Mouse (Mus musculus): ENCODE measurements around the gene Cpsf7. TPM values are rescaled to one million over a fixed set of nuclear protein-coding genes. Genes with fewer than 3 reads are reported as not detected.
"Not testable (repeated sequence)": the region's sequence is repeated elsewhere in the genome, so short reads cannot be mapped to it uniquely, and the experiment has no call there.

Cpsf7 gene
- polyA plus RNA-seq, 1 experiment: 41.1 TPM

GRCm38 (mm10) chr19:10557001-10557400 is 31.9 kb downstream of the Cpsf7 start:
- TF ChIP-seq POLR2A (IDR thresholded peaks at IDR 0.05; ENCODE audit: borderline replicate concordance, extremely low read depth, low read depth, low read length): no peak
- no peak for TF ChIP-seq CTCF (IDR thresholded peaks at IDR 0.05; ENCODE audit: insufficient read depth, low read length)

DNA sequence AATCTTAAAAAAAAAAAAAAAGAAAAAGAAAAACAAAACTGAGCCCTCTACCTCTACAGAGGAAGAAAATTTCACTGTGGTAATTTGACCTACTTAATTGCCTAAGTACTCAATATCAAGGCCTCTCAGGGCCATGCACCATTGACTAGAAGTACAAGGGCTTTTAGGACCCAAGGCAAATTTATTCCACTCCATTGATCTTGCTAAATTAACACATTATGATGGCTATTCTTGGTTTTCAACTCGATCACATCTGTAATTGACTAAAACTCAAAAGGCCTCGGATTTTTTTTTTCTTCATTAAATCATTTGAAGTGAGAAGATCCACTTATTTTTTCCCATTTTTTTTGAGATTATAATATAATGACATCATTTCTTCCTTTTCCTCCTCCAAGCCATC is 32.4 kb downstream of the Cpsf7 start:
- Histone ChIP-seq H3K4me1 (ENCODE audit: control insufficient read depth, insufficient read depth, low read length) (peaks cover 4% of the 10 kb centered on the region), H3K4me3 (replicated peaks; ENCODE audit: extremely low read depth, low read depth, low read length) (no peak overlapping the region)
- no peak for TF ChIP-seq POLR2A (IDR thresholded peaks at IDR 0.05; ENCODE audit: borderline replicate concordance, extremely low read depth, low read depth, low read length)
- TF ChIP-seq CTCF (IDR thresholded peaks at IDR 0.05; ENCODE audit: insufficient read depth, low read length): no peak
- DNase-seq: no peak
- WGBS: 81% methylated on average over 2 of the region's 2 CpGs

More at GRCm38 (mm10) chr19:10557001-10557400, 31.9 kb downstream of the Cpsf7 start:
- Histone ChIP-seq H3K4me3 (replicated peaks; ENCODE audit: extremely low read depth, low read depth, low read length) (no peak overlapping the region), H3K4me1 (ENCODE audit: control insufficient read depth, insufficient read depth, low read length) (peaks cover 4% of the 10 kb centered on the region)
- no peak for DNase-seq
- WGBS: 62% methylated on average over 2 of the region's 2 CpGs

DNA sequence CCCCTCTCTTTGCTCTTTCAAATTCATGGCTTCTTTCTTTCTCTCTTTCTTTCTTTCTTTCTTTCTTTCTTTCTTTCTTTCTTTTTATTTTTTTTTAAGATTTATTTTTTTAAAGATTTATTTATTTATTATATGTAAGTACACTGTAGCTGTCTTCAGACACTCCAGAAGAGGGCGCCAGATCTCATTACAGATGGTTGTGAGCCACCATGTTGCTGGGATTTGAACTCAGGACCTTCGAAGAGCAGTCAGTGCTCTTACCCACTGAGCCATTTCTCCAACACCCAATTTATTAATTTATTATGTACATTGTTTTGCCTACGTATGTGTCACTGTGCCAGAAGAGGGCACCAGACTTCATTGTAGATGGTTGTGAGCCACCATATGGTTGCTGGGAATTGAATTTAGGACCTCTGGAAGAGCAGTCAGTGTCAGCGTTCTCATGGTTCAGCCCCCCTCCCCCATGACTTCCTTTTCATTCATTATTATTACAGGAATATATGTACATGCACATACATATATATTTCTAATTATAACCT is 32.8 kb downstream of the Cpsf7 start:
- H3K4me3 ChIP-seq (replicated peaks; ENCODE audit: extremely low read depth, low read depth, low read length): not testable (repeated sequence)
- 66% methylated on average over 4 of the region's 4 CpGs for WGBS

DNA sequence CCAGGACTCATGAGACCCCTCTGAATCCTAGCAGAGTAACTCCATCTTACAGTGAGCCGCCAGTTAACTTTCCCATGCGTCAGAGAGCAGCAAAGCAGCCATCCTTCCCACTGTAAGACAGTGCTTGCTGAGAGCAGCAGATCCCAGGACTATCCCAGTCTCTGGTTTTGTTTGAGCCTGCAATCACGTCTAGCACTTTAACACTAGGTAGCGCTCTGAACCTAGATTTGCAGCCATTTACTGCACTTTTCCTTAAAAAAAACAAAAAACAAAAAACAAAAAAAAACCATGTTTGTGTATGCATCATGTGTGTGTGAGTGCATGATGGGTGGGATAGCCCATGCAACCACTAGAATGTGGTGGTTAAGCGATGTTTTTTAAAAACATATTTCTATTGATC is 35.0 kb downstream of the Cpsf7 start:
- TF ChIP-seq POLR2A (IDR thresholded peaks at IDR 0.05; ENCODE audit: borderline replicate concordance, extremely low read depth, low read depth, low read length) (no peak), CTCF (IDR thresholded peaks at IDR 0.05; ENCODE audit: insufficient read depth, low read length) (no peak)
- Histone ChIP-seq H3K4me3 (replicated peaks; ENCODE audit: extremely low read depth, low read depth, low read length) (no peak overlapping the region), H3K4me1 (ENCODE audit: control insufficient read depth, insufficient read depth, low read length) (peaks cover 4% of the 10 kb centered on the region)
- WGBS: 50% methylated on average over 5 of the region's 5 CpGs
- no peak for DNase-seq

More for the DNA sequence above, 32.8 kb downstream of the Cpsf7 start:
- H3K4me1 ChIP-seq (ENCODE audit: control insufficient read depth, insufficient read depth, low read length); DNase-seq: not testable (repeated sequence)

DNA sequence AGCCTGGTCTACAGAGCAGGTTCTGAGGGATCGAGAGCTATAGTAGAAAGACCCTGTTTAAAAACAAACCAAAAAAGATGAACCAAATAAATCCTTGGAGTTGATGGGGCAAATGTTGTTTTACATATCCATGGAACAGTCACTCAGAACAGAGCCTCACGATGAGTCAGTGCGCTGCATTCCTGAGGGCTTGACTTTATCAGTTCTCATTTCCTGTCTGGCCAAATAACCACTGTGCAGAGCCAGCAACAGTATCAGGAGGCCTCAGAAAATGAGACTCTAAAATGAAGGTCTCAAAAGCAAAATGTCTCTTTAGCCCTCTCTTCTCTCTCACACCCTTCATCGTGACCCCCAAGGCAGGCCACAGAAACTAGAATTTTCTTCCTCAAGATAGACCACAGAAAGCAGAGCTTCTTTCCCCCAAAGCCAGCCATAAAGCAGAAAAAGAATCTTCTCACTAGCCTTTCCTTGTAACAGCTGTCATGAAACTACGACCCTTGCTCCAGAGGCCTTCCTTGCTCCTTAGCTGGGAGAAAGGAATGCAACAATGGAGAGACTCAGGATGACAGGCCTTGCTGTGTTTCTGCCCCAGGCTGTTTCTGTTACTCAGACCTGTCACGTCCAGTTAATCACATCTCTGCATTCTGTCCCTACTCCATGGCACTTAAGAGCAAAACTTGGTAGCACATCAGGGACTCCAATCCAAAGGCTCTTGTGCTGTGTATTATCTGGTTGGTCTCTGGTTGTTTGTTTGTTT is 36.7 kb downstream of the Cpsf7 start:
- H3K4me1 ChIP-seq (ENCODE audit: control insufficient read depth, insufficient read depth, low read length): no peaks in the 10 kb centered on the region; the same call in 1 of the 2 replicates
- no peak for DNase-seq
- no peak overlapping the region for H3K4me3 ChIP-seq (replicated peaks; ENCODE audit: extremely low read depth, low read depth, low read length)
- TF ChIP-seq CTCF (IDR thresholded peaks at IDR 0.05; ENCODE audit: insufficient read depth, low read length): no peak
- no peak for TF ChIP-seq POLR2A (IDR thresholded peaks at IDR 0.05; ENCODE audit: borderline replicate concordance, extremely low read depth, low read depth, low read length)
- WGBS: 37% methylated on average over 6 of the region's 6 CpGs

DNA sequence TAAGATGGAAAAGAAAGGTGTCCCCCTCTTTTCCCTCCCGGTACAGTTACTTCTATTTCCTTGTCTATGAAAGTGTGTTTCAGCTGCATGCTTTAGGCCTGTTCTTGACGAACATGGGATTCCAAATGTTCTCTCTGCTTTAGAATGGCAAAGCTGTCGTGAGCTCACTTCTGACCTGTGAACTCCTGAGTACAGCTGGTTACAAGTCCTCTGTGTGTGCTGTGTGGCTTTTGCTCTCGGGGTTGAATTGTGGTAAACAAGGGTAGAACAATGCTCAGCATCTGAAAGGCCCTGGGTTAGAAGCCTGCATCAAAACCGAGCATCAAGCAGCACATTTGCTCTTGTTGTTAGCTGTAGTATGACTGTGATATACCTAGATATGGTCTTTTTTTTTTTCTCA is 37.3 kb downstream of the Cpsf7 start:
- no peak overlapping the region for H3K4me3 ChIP-seq (replicated peaks; ENCODE audit: extremely low read depth, low read depth, low read length)
- WGBS: 65% methylated on average over 5 of the region's 5 CpGs
- TF ChIP-seq CTCF (IDR thresholded peaks at IDR 0.05; ENCODE audit: insufficient read depth, low read length) (no peak), POLR2A (IDR thresholded peaks at IDR 0.05; ENCODE audit: borderline replicate concordance, extremely low read depth, low read depth, low read length) (no peak)
- H3K4me1 ChIP-seq (ENCODE audit: control insufficient read depth, insufficient read depth, low read length): no peaks in the 10 kb centered on the region; the same call in 1 of the 2 replicates
- DNase-seq: no peak

DNA sequence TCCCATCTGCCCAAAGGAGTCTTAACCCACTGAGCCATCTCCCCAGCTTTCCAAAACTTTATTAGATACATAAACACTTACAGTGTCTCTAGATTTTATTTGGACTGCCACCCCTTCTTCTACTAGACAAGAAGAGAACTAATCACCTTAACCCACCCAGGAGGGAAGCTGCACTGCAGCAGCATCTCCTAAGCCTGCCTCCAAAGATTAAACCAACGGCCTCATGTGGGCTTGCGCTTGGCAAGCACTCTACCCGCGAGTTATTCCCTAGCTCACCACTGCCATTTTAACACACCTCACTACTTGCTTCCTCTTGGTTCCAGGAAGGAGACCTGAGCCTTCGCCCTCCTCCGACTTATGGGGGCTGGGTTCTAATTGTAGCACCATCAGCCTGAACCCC is 39.2 kb downstream of the Cpsf7 start:
- TF ChIP-seq POLR2A (IDR thresholded peaks at IDR 0.05; ENCODE audit: borderline replicate concordance, extremely low read depth, low read depth, low read length): no peak
- TF ChIP-seq CTCF (IDR thresholded peaks at IDR 0.05; ENCODE audit: insufficient read depth, low read length): no peak
- 78% methylated on average over 6 of the region's 6 CpGs for WGBS
- H3K4me3 ChIP-seq (replicated peaks; ENCODE audit: extremely low read depth, low read depth, low read length): no peak overlapping the region
- DNase-seq: no peak
- no peaks in the 10 kb centered on the region; the same call in 1 of the 2 replicates for H3K4me1 ChIP-seq (ENCODE audit: control insufficient read depth, insufficient read depth, low read length)

- Histone ChIP-seq H3K4me1 (ENCODE audit: control insufficient read depth, insufficient read depth, low read length) (no peaks in the 10 kb centered on the region; the same call in 1 of the 2 replicates), H3K4me3 (replicated peaks; ENCODE audit: extremely low read depth, low read depth, low read length) (no peak overlapping the region)
- no peak for DNase-seq
- WGBS: 41% methylated on average over 4 of the region's 4 CpGs
- TF ChIP-seq POLR2A (IDR thresholded peaks at IDR 0.05; ENCODE audit: borderline replicate concordance, extremely low read depth, low read depth, low read length) (no peak), CTCF (IDR thresholded peaks at IDR 0.05; ENCODE audit: insufficient read depth, low read length) (no peak)
Measured at GRCm38 (mm10) chr19:10565217-10565616, 40.2 kb downstream of the Cpsf7 start.

DNA sequence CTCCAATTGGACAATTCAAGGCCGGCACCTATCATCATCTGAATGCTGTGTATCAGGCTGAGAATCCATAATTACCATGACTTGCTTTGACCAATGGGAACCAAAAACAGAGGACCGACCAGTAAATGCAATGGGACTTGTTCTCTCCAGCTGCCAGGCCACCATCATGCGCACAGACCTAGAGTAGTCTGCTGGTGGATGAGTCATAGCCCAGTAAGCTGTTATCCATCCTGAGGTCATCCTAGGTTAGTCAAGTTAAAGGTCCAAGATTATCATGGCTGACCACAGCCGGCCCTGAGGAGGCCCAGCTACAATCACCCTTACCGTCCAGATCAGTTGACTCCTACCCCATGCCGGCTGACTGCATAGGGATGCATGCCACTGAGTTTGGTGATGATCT is 44.6 kb downstream of the Cpsf7 start:
- TF ChIP-seq CTCF (IDR thresholded peaks at IDR 0.05; ENCODE audit: insufficient read depth, low read length) (no peak), POLR2A (IDR thresholded peaks at IDR 0.05; ENCODE audit: borderline replicate concordance, extremely low read depth, low read depth, low read length) (no peak)
- no peak overlapping the region for H3K4me3 ChIP-seq (replicated peaks; ENCODE audit: extremely low read depth, low read depth, low read length)
- DNase-seq: no peak
- no peaks in the 10 kb centered on the region for H3K4me1 ChIP-seq (ENCODE audit: control insufficient read depth, insufficient read depth, low read length)
- 94% methylated on average over 6 of the region's 6 CpGs for WGBS

Measured in lung, adult 2 months (tissue).